Mouse (Mus musculus): ENCODE measurements around the gene Rbbp4. TPM values are rescaled to one million over a fixed set of nuclear protein-coding genes. Genes with fewer than 3 reads are reported as not detected.

Rbbp4 gene
- polyA plus RNA-seq, 1 experiment from 2014 or later = 338 TPM

GRCm38 (mm10) chr4:129350644-129351043, 15.5 kb upstream of the Rbbp4 start:
- ATAC-seq (ENCODE audit: insufficient number of reproducible peaks, low FRiP score, low TSS enrichment, low read depth) = no peak
- no peak overlapping the region for H3K4me2 ChIP-seq
- peaks cover 46% of the 10 kb centered on the region for H3K36me3 ChIP-seq
- no peaks in the 10 kb centered on the region for H3K27me3 ChIP-seq
- no peak overlapping the region for H3K4me3 ChIP-seq
- no peak overlapping the region for H3K9ac ChIP-seq
- H3K27ac ChIP-seq = no peak overlapping the region
- H3K9me3 ChIP-seq = no peaks in the 10 kb centered on the region
- 27% methylated on average over 1 of the region's 1 CpGs for WGBS
- no peaks in the 10 kb centered on the region for H3K4me1 ChIP-seq

GRCm38 (mm10) chr4:129346481-129347154, 11.4 kb upstream of the Rbbp4 start:
- H3K36me3 ChIP-seq = peaks cover 49% of the 10 kb centered on the region

GRCm38 (mm10) chr4:129342705-129343104, 7.5 kb upstream of the Rbbp4 start:
- Histone ChIP-seq H3K4me1 (no peaks in the 10 kb centered on the region), H3K27ac (no peak overlapping the region), H3K4me2 (no peak overlapping the region), H3K9me3 (no peaks in the 10 kb centered on the region), H3K9ac (no peak overlapping the region), H3K4me3 (no peak overlapping the region), H3K36me3 (peaks cover 39% of the 10 kb centered on the region), H3K27me3 (no peaks in the 10 kb centered on the region)
- 67% methylated on average over 2 of the region's 2 CpGs for WGBS
- no peak for ATAC-seq (ENCODE audit: insufficient number of reproducible peaks, low FRiP score, low TSS enrichment, low read depth)

More at GRCm38 (mm10) chr4:129346481-129347154, 11.4 kb upstream of the Rbbp4 start:
- H3K4me3 ChIP-seq = no peak overlapping the region
- H3K9me3 ChIP-seq = no peaks in the 10 kb centered on the region
- no peak overlapping the region for H3K4me2 ChIP-seq
- WGBS = 76% methylated on average over 15 of the region's 15 CpGs
- no peak for ATAC-seq (ENCODE audit: insufficient number of reproducible peaks, low FRiP score, low TSS enrichment, low read depth)
- H3K9ac ChIP-seq = no peak overlapping the region
- H3K27ac ChIP-seq = no peak overlapping the region
- no peaks in the 10 kb centered on the region for H3K4me1 ChIP-seq
- no peaks in the 10 kb centered on the region for H3K27me3 ChIP-seq

GRCm38 (mm10) chr4:129341888-129342287, 6.7 kb upstream of the Rbbp4 start:
- no peaks in the 10 kb centered on the region for H3K9me3 ChIP-seq
- peaks cover 37% of the 10 kb centered on the region for H3K36me3 ChIP-seq
- no peaks in the 10 kb centered on the region for H3K27me3 ChIP-seq
- H3K27ac ChIP-seq = no peak overlapping the region
- no peak for ATAC-seq (ENCODE audit: insufficient number of reproducible peaks, low FRiP score, low TSS enrichment, low read depth)
- H3K9ac ChIP-seq = no peak overlapping the region
- H3K4me1 ChIP-seq = no peaks in the 10 kb centered on the region
- no peak overlapping the region for H3K4me3 ChIP-seq
- no peak overlapping the region for H3K4me2 ChIP-seq
- WGBS = 92% methylated on average over 1 of the region's 1 CpGs

- Histone ChIP-seq H3K4me3 (no peak overlapping the region), H3K36me3 (peaks cover 23% of the 10 kb centered on the region), H3K4me1 (0 out of 2 replicates have a peak, but pooled peaks cover 4% of the 10 kb centered on the region), H3K27ac (no peak overlapping the region), H3K9ac (no peak overlapping the region), H3K9me3 (no peaks in the 10 kb centered on the region), H3K27me3 (no peaks in the 10 kb centered on the region), H3K4me2 (no peak overlapping the region)
- ATAC-seq (ENCODE audit: insufficient number of reproducible peaks, low FRiP score, low TSS enrichment, low read depth) = no peak
- WGBS = 91% methylated on average over 3 of the region's 3 CpGs
These were observed 4.6 kb upstream of the Rbbp4 start for GRCm38 (mm10) chr4:129339743-129340142.

GRCm38 (mm10) chr4:129336291-129336690, 1.1 kb upstream of the Rbbp4 start:
- Histone ChIP-seq H3K4me2 (peak overlapping the region; percentile 70), H3K9ac (peak overlapping the region; percentile 42), H3K27ac (peak overlapping the region; percentile 100), H3K36me3 (peaks cover 5% of the 10 kb centered on the region), H3K4me3 (peak overlapping the region; percentile 97), H3K4me1 (peaks cover 28% of the 10 kb centered on the region), H3K9me3 (no peaks in the 10 kb centered on the region), H3K27me3 (no peaks in the 10 kb centered on the region)
- 44% methylated on average over 14 of the region's 14 CpGs for WGBS
- no peak for ATAC-seq (ENCODE audit: insufficient number of reproducible peaks, low FRiP score, low TSS enrichment, low read depth)

- H3K9ac ChIP-seq = peak overlapping the region; percentile 96
- peak overlapping the region; percentile 97 for H3K4me3 ChIP-seq
- H3K27ac ChIP-seq = peak overlapping the region; percentile 95
- peaks cover 11% of the 10 kb centered on the region; the same call in 1 of the 2 replicates for H3K36me3 ChIP-seq
- peak overlapping the region; percentile 47 for H3K4me2 ChIP-seq
- WGBS = under 1% methylated on average over 61 of the region's 62 CpGs
- H3K27me3 ChIP-seq = no peaks in the 10 kb centered on the region
- H3K4me1 ChIP-seq = peaks cover 36% of the 10 kb centered on the region
- no peaks in the 10 kb centered on the region for H3K9me3 ChIP-seq
- ATAC-seq (ENCODE audit: insufficient number of reproducible peaks, low FRiP score, low TSS enrichment, low read depth) = peak; percentile 1; the same call in 1 of the 2 replicates
These were observed 424 bp downstream of the Rbbp4 start for GRCm38 (mm10) chr4:129334677-129335215.

- WGBS = 27% methylated on average over 1 of the region's 1 CpGs
- Histone ChIP-seq H3K27me3 (no peaks in the 10 kb centered on the region), H3K9ac (no peak overlapping the region), H3K4me3 (peak overlapping the region; percentile 97), H3K4me1 (peaks cover 36% of the 10 kb centered on the region), H3K4me2 (peak overlapping the region; percentile 47), H3K36me3 (peaks cover 28% of the 10 kb centered on the region), H3K27ac (no peak overlapping the region), H3K9me3 (no peaks in the 10 kb centered on the region)
- no peak for ATAC-seq (ENCODE audit: insufficient number of reproducible peaks, low FRiP score, low TSS enrichment, low read depth)
These were observed 2.3 kb downstream of the Rbbp4 start for GRCm38 (mm10) chr4:129332846-129333245.

- Histone ChIP-seq H3K9me3 (no peaks in the 10 kb centered on the region), H3K4me1 (peaks cover 8% of the 10 kb centered on the region; the same call in 1 of the 2 replicates), H3K4me3 (no peak overlapping the region), H3K9ac (no peak overlapping the region), H3K36me3 (peaks cover 73% of the 10 kb centered on the region), H3K27ac (no peak overlapping the region), H3K4me2 (no peak overlapping the region), H3K27me3 (no peaks in the 10 kb centered on the region)
- ATAC-seq (ENCODE audit: insufficient number of reproducible peaks, low FRiP score, low TSS enrichment, low read depth) = no peak
- WGBS = 63% methylated on average over 1 of the region's 1 CpGs
These were observed 9.0 kb downstream of the Rbbp4 start for GRCm38 (mm10) chr4:129326191-129326590.

- Histone ChIP-seq H3K4me1 (0 out of 2 replicates have a peak, but pooled peaks cover 2% of the 10 kb centered on the region), H3K27me3 (no peaks in the 10 kb centered on the region), H3K4me2 (no peak overlapping the region), H3K4me3 (no peak overlapping the region), H3K9me3 (no peaks in the 10 kb centered on the region), H3K27ac (no peak overlapping the region), H3K36me3 (peaks cover 82% of the 10 kb centered on the region), H3K9ac (no peak overlapping the region)
- 69% methylated on average over 1 of the region's 1 CpGs for WGBS
- ATAC-seq (ENCODE audit: insufficient number of reproducible peaks, low FRiP score, low TSS enrichment, low read depth) = no peak
These were observed 10.4 kb downstream of the Rbbp4 start for GRCm38 (mm10) chr4:129324756-129325155.

GRCm38 (mm10) chr4:129323491-129323890, 11.7 kb downstream of the Rbbp4 start:
- H3K4me1 ChIP-seq = 0 out of 2 replicates have a peak, but pooled peaks cover 2% of the 10 kb centered on the region
- H3K4me3 ChIP-seq = no peak overlapping the region
- no peak overlapping the region for H3K4me2 ChIP-seq
- H3K9me3 ChIP-seq = no peaks in the 10 kb centered on the region
- no peak overlapping the region for H3K9ac ChIP-seq
- H3K36me3 ChIP-seq = peaks cover 80% of the 10 kb centered on the region
- no peak overlapping the region for H3K27ac ChIP-seq
- H3K27me3 ChIP-seq = no peaks in the 10 kb centered on the region
- ATAC-seq (ENCODE audit: insufficient number of reproducible peaks, low FRiP score, low TSS enrichment, low read depth) = no peak
- 85% methylated on average over 1 of the region's 1 CpGs for WGBS

GRCm38 (mm10) chr4:129322042-129322441, 13.1 kb downstream of the Rbbp4 start:
- Histone ChIP-seq H3K36me3 (peaks cover 80% of the 10 kb centered on the region), H3K27ac (no peak overlapping the region), H3K9ac (no peak overlapping the region), H3K4me1 (0 out of 2 replicates have a peak, but pooled peaks cover 2% of the 10 kb centered on the region), H3K27me3 (no peaks in the 10 kb centered on the region), H3K4me3 (no peak overlapping the region), H3K9me3 (no peaks in the 10 kb centered on the region), H3K4me2 (no peak overlapping the region)
- 92% methylated on average over 5 of the region's 5 CpGs for WGBS
- ATAC-seq (ENCODE audit: insufficient number of reproducible peaks, low FRiP score, low TSS enrichment, low read depth) = no peak

Data from limb, embryonic 15.5 days (tissue).